Mouse (Mus musculus) bone marrow, adult 2 months (tissue): Measurements from ENCODE around the gene Iqsec1.

ENCODE experiments used
- CTCF ChIP-seq: fragments of 200-500 bp; IDR thresholded peaks from 2 replicates; pipeline ENCODE4 v1.5.1; 2011; ENCODE audit warnings: low read length, control low read depth; ENCODE audit not compliant: control insufficient read depth, insufficient read depth
- POLR2A ChIP-seq: fragments of 200-500 bp; IDR thresholded peaks from 2 replicates; pipeline ENCODE4 v1.6.1; 2011; ENCODE audit warnings: low read depth, mild to moderate bottlenecking, control low read depth, low read length, borderline replicate concordance; ENCODE audit not compliant: control insufficient read depth

DNA sequence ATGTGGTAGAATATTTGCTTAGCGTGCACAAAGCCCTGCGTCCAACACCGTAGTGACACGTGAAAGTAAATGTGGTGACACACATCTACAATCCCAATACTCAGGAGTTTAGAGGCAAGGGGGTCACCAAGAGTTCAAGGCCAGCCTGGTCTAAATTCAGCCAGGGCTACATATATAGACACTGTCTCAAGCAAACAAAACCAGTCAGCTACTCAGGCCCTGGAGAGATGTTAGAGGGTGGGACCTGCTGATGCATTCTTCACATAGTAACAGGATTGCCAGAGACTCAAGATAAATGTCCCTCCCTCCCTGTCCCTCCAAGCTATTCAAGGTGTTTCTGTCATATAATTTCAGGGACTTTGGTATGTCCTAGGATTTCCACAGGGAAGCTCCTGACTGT lies 10.7 kb upstream of the Iqsec1 start:
- TF ChIP-seq CTCF (no peak), POLR2A (no peak)
